Mouse (Mus musculus) forebrain, embryonic 16.5 days (tissue): ENCODE data around the gene Hist1h2af. TPM values are rescaled to one million over a fixed set of nuclear protein-coding genes. Genes with fewer than 3 reads are reported as not detected.
"Not testable (repeated sequence)": the region's sequence is repeated elsewhere in the genome, so short reads cannot be mapped to it uniquely, and the experiment has no call there.

Experiments
- ATAC-seq: fragments of 200-750 bp; cut with Nextera tagmentation; 2 replicates; pipeline ENCODE4 v1.8.0; 2017; ENCODE audit warnings: mild to moderate bottlenecking, moderate library complexity
- H3K27ac ChIP-seq: fragments of 300-500 bp; sonication (generic); 2 replicates; pipeline ENCODE4 v1.5.1; 2014; ENCODE audit warnings: low read length, control low read depth
- H3K27me3 ChIP-seq: fragments of 300-500 bp; sonication (generic); replicated peaks from 2 replicates; pipeline ENCODE4 v1.6.1; 2014; ENCODE audit warnings: low read length; ENCODE audit not compliant: control insufficient read depth, insufficient read depth
- H3K36me3 ChIP-seq: fragments of 300-500 bp; sonication (generic); 2 replicates; pipeline ENCODE4 v1.6.1; 2014; ENCODE audit not compliant: control insufficient read depth, insufficient read depth
- H3K4me1 ChIP-seq: fragments of 300-500 bp; sonication (generic); replicated peaks from 2 replicates; pipeline ENCODE4 v1.6.1; 2014; ENCODE audit warnings: low read length; ENCODE audit not compliant: control insufficient read depth, insufficient read depth
- H3K4me2 ChIP-seq: fragments of 300-500 bp; sonication (generic); 2 replicates; pipeline ENCODE4 v1.6.1; 2014; ENCODE audit warnings: mild to moderate bottlenecking, low read length, control low read depth
- H3K4me3 ChIP-seq: fragments of 300-500 bp; sonication (generic); replicated peaks from 2 replicates; pipeline ENCODE4 v1.5.1; 2014; ENCODE audit warnings: mild to moderate bottlenecking, low read length, control low read depth
- H3K9ac ChIP-seq: fragments of 300-500 bp; sonication (generic); replicated peaks from 2 replicates; pipeline ENCODE4 v1.6.1; 2014; ENCODE audit warnings: low read depth, low read length, control low read depth
- H3K9me3 ChIP-seq: fragments of 300-500 bp; sonication (generic); 2 replicates; pipeline ENCODE4 v1.6.1; 2016; ENCODE audit warnings: low read length; ENCODE audit not compliant: control insufficient read depth
- WGBS: fragments of 180-500 bp; shearing (Covaris S2); extraction: QIAGEN DNeasy Blood & Tissue Kit; methylation state at CpG from one replicate; pipeline ENCODE4 v1.1.7; 2014; 5-methylcytosine and 5-hydroxymethylcytosine counted together
- polyA plus RNA-seq: library from polyadenylated mRNA; unstranded; fragments of >200 nt; fragmentation: Nextera tagmentation; extraction: Ambion mirVana; gene quantifications from 2 replicates; pipeline ENCODE4 v1.2.1, GENCODE M21; 2015

Hist1h2af gene
- polyA plus RNA-seq, 1 experiment from 2014 or later = not detected

DNA sequence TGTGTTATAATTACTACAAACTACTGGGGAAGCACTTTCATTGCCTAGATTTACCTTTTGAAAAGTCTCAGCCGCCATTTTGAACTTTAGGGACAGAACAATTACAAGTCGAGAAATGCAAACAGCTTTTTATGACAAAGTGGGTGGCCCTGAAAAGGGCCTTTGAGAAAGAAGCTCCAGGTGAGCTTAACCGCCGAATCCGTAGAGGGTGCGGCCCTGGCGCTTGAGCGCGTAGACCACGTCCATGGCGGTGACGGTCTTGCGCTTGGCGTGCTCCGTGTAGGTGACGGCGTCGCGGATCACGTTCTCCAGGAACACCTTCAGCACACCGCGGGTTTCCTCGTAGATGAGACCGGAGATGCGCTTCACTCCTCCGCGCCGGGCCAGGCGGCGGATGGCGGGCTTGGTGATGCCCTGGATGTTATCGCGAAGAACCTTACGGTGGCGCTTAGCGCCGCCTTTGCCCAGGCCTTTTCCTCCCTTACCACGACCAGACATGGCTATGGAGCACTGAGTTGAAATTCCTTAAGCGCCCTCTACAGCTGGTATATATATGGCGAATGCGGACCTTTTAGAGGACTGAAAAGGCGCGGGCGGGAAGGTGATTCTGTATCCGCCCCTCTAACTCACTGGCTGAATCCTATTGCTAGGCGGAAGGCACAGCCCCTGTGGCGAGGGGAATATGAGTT, 17.6 kb downstream of the Hist1h2af start, which contains the start of gene Hist1h4f:
Gene Hist1h4f, minus strand, starts transcription at position 503 of the 689 bp plus-strand sequence.
- Histone ChIP-seq H3K4me2 (peak within 1 kb of the TSS; percentile 62), H3K4me3 (peak within 1 kb of the TSS; percentile 44), H3K9ac (peak within 1 kb of the TSS; percentile 58), H3K4me1 (peaks cover 15% of the 10 kb centered on the region), H3K27ac (peak within 1 kb of the TSS; percentile 81)
- not testable (repeated sequence) for H3K9me3 ChIP-seq, H3K27me3 ChIP-seq, H3K36me3 ChIP-seq
- ATAC-seq = peak; percentile 84
- WGBS = under 1% methylated on average over 47 of the region's 47 CpGs

DNA sequence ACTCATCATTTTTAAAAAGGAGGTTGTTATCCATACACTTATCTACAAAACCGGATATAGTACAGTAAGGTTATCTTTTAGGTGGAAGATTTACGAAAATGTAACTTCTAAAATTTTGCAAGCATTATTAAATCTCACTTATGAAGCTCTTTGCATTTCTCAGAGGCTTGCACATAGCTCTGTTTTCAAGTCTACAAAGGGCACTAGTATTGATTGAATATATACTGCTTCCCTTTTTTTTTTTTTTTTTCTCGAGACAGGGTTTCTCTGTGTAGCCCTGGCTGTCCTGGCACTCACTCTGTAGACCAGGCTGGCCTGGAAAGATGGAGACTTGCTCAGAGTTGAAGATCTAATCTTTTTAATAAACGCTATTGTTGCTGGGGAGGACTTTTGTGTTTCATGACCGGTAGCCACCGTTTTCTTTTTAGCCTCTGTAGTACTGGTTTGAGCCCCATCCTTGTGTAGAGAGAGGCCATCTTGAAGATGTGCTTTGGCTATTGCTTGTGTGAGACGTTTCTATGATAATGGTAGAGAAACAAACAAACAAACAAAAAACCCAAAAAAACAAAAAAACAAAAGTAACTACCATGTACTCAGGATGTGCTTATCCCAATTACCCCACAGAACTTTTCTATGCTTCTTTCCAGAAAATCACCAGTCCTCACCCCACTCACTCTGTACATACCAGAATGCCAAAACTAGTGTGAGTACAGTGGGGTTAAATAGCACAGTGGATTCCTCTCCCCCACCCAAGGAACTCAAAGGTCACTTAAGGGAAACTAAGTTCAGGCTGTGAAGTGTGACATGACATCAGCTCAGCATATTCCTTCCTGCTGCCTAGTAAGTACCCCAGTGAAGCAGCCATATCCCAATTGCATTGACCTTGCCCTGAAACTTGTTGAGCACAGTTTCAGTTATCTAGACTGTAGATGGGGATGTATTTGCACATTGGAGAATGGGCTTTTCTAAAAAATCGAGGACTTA, 18.5 kb downstream of the Hist1h2af start:
- Histone ChIP-seq H3K9me3 (no peaks in the 10 kb centered on the region), H3K27ac (peak overlapping the region; percentile 81), H3K4me2 (peak overlapping the region; percentile 62), H3K36me3 (no peaks in the 10 kb centered on the region), H3K27me3 (no peaks in the 10 kb centered on the region), H3K9ac (no peak overlapping the region), H3K4me1 (peaks cover 16% of the 10 kb centered on the region), H3K4me3 (peak overlapping the region; percentile 44)
- WGBS = 42% methylated on average over 8 of the region's 8 CpGs
- ATAC-seq = no peak

GRCm38 (mm10) chr13:23552962-23553361, 19.3 kb downstream of the Hist1h2af start, which contains the start of gene Hist1h1d:
TSS of gene Hist1h1d (plus strand) at chr13:23553262.
- H3K4me3 ChIP-seq = no peak within 1 kb of the TSS
- H3K9ac ChIP-seq = no peak within 1 kb of the TSS
- peaks cover 16% of the 10 kb centered on the region for H3K4me1 ChIP-seq
- H3K9me3 ChIP-seq = no peaks in the 10 kb centered on the region
- no peak for ATAC-seq
- no peaks in the 10 kb centered on the region for H3K36me3 ChIP-seq
- H3K4me2 ChIP-seq = peak within 1 kb of the TSS; percentile 62
- no peaks in the 10 kb centered on the region for H3K27me3 ChIP-seq
- H3K27ac ChIP-seq = peak within 1 kb of the TSS; percentile 80

GRCm38 (mm10) chr13:23554393-23554792, 20.7 kb downstream of the Hist1h2af start:
- Histone ChIP-seq H3K9ac (peak overlapping the region; percentile 45), H3K9me3 (no peaks in the 10 kb centered on the region), H3K4me1 (peaks cover 16% of the 10 kb centered on the region), H3K4me2 (peak overlapping the region; percentile 99), H3K36me3 (no peaks in the 10 kb centered on the region), H3K4me3 (peak overlapping the region; percentile 58), H3K27me3 (no peaks in the 10 kb centered on the region), H3K27ac (peak overlapping the region; percentile 80)
- 17% methylated on average over 9 of the region's 9 CpGs for WGBS
- ATAC-seq = no peak

DNA sequence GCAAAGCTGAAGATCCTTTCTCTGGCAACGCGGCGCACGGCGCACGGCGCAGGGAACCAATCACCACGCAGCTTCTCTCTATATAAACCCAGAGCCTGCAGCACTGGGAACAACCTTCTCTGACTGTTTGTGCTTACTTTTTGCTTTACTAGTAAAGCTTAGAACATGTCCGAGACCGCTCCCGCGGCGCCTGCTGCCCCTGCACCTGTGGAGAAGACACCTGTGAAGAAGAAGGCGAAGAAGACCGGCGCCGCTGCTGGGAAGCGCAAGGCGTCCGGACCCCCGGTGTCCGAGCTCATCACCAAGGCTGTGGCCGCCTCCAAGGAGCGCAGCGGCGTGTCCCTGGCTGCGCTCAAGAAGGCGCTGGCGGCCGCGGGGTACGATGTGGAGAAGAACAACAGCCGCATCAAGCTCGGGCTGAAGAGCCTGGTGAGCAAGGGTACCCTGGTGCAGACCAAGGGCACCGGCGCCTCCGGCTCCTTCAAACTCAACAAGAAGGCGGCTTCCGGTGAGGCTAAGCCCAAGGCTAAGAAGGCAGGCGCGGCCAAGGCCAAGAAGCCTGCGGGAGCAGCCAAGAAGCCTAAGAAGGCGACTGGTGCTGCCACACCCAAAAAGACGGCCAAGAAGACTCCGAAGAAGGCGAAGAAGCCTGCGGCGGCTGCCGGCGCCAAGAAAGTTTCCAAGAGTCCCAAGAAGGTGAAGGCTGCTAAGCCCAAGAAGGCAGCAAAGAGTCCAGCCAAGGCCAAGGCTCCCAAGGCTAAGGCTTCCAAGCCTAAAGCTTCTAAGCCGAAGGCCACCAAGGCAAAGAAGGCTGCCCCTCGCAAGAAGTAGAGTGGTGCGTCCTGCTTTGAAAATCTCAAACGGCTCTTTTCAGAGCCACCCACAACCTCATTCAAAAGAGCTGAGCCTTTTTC, 21.5 kb downstream of the Hist1h2af start:
- under 1% methylated on average over 54 of the region's 54 CpGs for WGBS
- Histone ChIP-seq H3K4me2 (peak overlapping the region; percentile 99), H3K9me3 (no peaks in the 10 kb centered on the region), H3K27ac (peak overlapping the region; percentile 80), H3K36me3 (no peaks in the 10 kb centered on the region), H3K4me1 (peaks cover 16% of the 10 kb centered on the region), H3K27me3 (no peaks in the 10 kb centered on the region), H3K4me3 (peak overlapping the region; percentile 58), H3K9ac (peak overlapping the region; percentile 68)
- peak; percentile 84 for ATAC-seq

DNA sequence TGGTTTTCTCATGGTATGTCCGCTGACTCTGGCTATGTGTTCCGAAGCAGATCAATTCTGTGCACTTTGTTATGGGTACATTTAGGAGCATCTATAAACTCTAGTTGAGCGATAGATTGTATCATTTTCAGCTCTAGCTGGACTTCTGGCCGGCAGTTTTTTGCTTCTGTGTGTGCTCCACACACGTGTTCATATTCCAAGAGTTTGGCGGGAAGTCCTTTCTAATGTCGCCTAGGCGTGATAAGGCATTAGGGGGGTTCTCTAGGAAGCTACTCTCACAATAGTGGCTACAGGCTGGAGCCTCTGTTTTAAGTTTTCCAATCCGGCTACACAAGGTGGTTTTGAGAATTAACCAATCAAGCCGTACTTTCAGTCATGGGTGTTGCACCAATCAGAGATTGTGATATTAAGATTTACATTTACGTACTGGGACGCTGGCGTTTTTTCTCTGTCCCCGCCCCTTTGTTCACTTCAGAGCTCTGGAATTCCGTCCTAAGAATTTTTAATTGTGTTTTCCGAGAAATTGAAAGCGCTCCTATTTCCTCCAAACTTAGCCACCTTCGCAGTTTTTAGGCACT, 22.2 kb downstream of the Hist1h2af start:
- H3K4me3 ChIP-seq = peak overlapping the region; percentile 58
- peaks cover 15% of the 10 kb centered on the region for H3K4me1 ChIP-seq
- H3K27me3 ChIP-seq = no peaks in the 10 kb centered on the region
- H3K9ac ChIP-seq = peak overlapping the region; percentile 68
- peak; percentile 83 for ATAC-seq
- no peaks in the 10 kb centered on the region for H3K9me3 ChIP-seq
- under 1% methylated on average over 18 of the region's 18 CpGs for WGBS
- peak overlapping the region; percentile 80 for H3K27ac ChIP-seq
- no peaks in the 10 kb centered on the region for H3K36me3 ChIP-seq
- H3K4me2 ChIP-seq = peak overlapping the region; percentile 99

DNA sequence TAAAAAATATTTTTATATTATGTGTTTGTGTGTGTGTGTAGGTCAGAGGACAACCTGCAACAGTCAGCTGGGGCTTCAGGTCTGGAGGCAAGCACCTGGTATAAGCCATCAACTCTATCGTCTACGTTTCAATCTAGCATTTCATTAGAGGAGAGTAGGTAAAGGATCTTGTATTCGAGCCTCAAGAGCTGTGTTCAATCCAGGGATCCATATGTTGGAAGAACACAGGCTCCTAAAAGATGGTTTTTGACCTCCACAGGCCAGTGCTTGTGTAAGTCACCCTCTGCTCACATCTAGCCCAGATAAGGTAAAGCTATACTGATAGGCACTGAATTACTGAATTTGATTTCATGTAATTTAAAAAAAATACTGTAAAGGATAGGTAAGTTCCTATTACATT, 23.2 kb downstream of the Hist1h2af start:
- Histone ChIP-seq H3K4me3 (no peak overlapping the region), H3K27ac (no peak overlapping the region), H3K27me3 (no peaks in the 10 kb centered on the region), H3K9ac (no peak overlapping the region), H3K4me2 (no peak overlapping the region), H3K4me1 (peaks cover 14% of the 10 kb centered on the region), H3K36me3 (no peaks in the 10 kb centered on the region), H3K9me3 (no peaks in the 10 kb centered on the region)
- 60% methylated on average over 3 of the region's 3 CpGs for WGBS
- ATAC-seq = no peak

DNA sequence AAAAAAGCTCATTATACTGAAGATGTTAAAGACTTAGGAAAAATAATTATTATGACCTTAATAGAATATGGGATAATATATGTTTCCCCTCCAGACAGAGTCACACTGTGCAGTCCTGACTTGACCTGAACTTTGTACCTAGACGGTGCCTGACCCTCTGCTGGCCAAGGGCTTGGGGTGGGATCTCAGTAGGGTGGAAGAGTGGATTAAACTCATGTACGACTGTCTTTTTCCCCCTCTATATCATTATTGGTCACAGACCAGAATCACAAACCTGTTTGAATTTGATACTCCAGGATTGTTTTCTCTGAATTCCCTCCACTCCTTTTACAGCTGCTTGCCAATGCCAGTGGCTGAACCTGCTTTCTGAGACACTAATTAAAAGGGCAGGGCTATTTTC, 27.0 kb downstream of the Hist1h2af start:
- H3K27ac ChIP-seq = not testable (repeated sequence)

More for the DNA sequence above, 27.0 kb downstream of the Hist1h2af start:
- H3K9me3 ChIP-seq, H3K4me2 ChIP-seq, H3K4me1 ChIP-seq, H3K36me3 ChIP-seq, H3K27me3 ChIP-seq, ATAC-seq, H3K9ac ChIP-seq, H3K4me3 ChIP-seq: not testable (repeated sequence)
- 25% methylated on average over 2 of the region's 2 CpGs for whole genome bisulfite sequencing
